22 mouse cellular contexts compared by ENCODE assay signal in genomic region chr2:118941341-118941740, GRCm38 (mm10).
"Had no signal": no experiment of that assay in that cellular context is flagged by ENCODE, and none has a peak within 500 bp of the region (broad histone marks: within the 10 kb centered on the region; RNA-seq: fewer than 3 reads in every experiment).

No protein-coding gene starts in this region.

- H3K9ac ChIP-seq: liver, embryonic 12.5 days; liver, embryonic 14.5 days; lung, embryonic 14.5 days; midbrain, embryonic 13.5 days; neural tube, embryonic 13.5 days; neural tube, embryonic 15.5 days; stomach, embryonic 15.5 days had no signal

- H3K36me3 ChIP-seq: liver, embryonic 12.5 days; midbrain, embryonic 10.5 days; midbrain, embryonic 13.5 days; neural tube, embryonic 13.5 days; neural tube, embryonic 15.5 days; stomach, embryonic 15.5 days had no signal

- H3K27ac ChIP-seq: liver, embryonic 12.5 days; liver, embryonic 14.5 days; midbrain, embryonic 10.5 days; midbrain, embryonic 13.5 days; neural tube, embryonic 13.5 days; neural tube, embryonic 15.5 days; stomach, embryonic 15.5 days; stomach, postnatal 0 days had no signal

- ATAC-seq: liver, embryonic 12.5 days; midbrain, embryonic 13.5 days; midbrain, embryonic 16.5 days had no signal

- H3K4me3 ChIP-seq: liver, embryonic 12.5 days; midbrain, embryonic 10.5 days; midbrain, embryonic 13.5 days; myocyte; neural tube, embryonic 13.5 days; neural tube, embryonic 15.5 days; stomach, embryonic 15.5 days had no signal

- H3K9me3 ChIP-seq: midbrain, embryonic 10.5 days; midbrain, embryonic 13.5 days; neural tube, embryonic 13.5 days; neural tube, embryonic 15.5 days; stomach, embryonic 15.5 days had no signal

- DNase-seq: lung, adult 18-20 months; lung, embryonic 14.5 days; lung, postnatal 10 days; lung, postnatal 4 days; retina, postnatal 1 day; right cerebral cortex, adult 18-20 months; right cerebral cortex, postnatal 25 days; right cerebral cortex, postnatal 4 days; spleen, adult 18-20 months; thymus, adult 2 months; thymus, postnatal 25 days; thymus, postnatal 4 days had no signal

- H3K4me2 ChIP-seq: liver, embryonic 12.5 days; lung, embryonic 14.5 days; midbrain, embryonic 13.5 days; neural tube, embryonic 13.5 days; neural tube, embryonic 15.5 days; stomach, embryonic 15.5 days had no signal

- H3K4me1 ChIP-seq: midbrain, embryonic 10.5 days; midbrain, embryonic 13.5 days; neural tube, embryonic 13.5 days; neural tube, embryonic 15.5 days; stomach, embryonic 15.5 days had no signal

- H3K27me3 ChIP-seq: midbrain, embryonic 13.5 days; neural tube, embryonic 13.5 days; neural tube, embryonic 15.5 days; stomach, embryonic 15.5 days had no signal
